Mouse (Mus musculus): ENCODE data around the gene Pitpnm3. TPM values are rescaled to one million over a fixed set of nuclear protein-coding genes. Genes with fewer than 3 reads are reported as not detected.

The Pitpnm3 gene
- polyA plus RNA-seq, 1 experiment: 69.5 TPM

DNA sequence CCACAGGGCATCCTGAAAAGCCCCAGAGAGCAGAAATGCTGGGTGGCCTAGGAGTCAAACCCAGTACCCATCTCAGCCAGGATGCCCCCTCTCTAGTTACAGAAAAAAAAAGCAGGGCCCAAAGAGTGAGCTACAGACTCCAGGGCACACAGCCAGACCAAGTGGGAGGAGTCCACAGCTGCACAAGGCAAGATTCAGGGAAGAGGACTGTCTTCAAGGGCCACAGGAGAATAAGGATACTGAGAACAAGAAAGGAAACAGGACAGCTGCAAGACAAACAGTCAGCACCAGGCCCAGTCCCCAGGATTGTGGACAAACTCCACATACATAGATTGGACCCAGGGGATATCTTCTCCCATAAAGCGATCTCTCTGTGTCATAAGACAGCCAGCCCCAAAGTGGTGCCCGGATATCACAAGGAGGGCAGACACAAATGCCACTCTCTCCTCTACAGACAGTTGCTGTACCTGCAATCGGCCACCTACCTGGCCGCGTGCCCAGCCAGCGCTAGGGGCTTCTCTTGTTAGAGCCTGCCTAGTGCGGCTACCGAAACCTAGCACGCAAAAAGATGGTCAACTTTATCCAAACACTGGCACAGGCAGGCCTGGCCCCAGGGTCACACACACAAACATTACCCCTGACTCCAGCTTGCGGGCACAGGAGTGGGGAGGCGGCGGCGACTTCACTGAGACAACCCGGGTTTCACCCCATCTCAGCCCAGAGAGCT lies 85.2 kb downstream of the Pitpnm3 start:
- Histone ChIP-seq H3K4me1 (ENCODE audit: control insufficient read depth, insufficient read depth, low read length) (peaks cover 2% of the 10 kb centered on the region; the same call in 1 of the 2 replicates), H3K4me3 (ENCODE audit: insufficient read depth, low read length) (peak overlapping the region; percentile 45), H3K27ac (ENCODE audit: insufficient read depth, low read length) (no peak overlapping the region)
- TF ChIP-seq POLR2A (IDR thresholded peaks at IDR 0.05; ENCODE audit: extremely low read depth, insufficient read depth, low read length): no peak
- no peak for TF ChIP-seq CTCF (IDR thresholded peaks at IDR 0.05; ENCODE audit: extremely low read depth, insufficient read depth, low read length)

- peaks cover 2% of the 10 kb centered on the region; the same call in 1 of the 2 replicates for H3K4me1 ChIP-seq (ENCODE audit: control insufficient read depth, insufficient read depth, low read length)
- H3K27ac ChIP-seq (ENCODE audit: insufficient read depth, low read length): no peak overlapping the region
- TF ChIP-seq CTCF (IDR thresholded peaks at IDR 0.05; ENCODE audit: extremely low read depth, insufficient read depth, low read length) (no peak), POLR2A (IDR thresholded peaks at IDR 0.05; ENCODE audit: extremely low read depth, insufficient read depth, low read length) (no peak)
- H3K4me3 ChIP-seq (ENCODE audit: insufficient read depth, low read length): no peak overlapping the region
These were observed 86.3 kb downstream of the Pitpnm3 start for GRCm38 (mm10) chr11:72049171-72049759.

GRCm38 (mm10) chr11:72048730-72049129 lies 86.8 kb downstream of the Pitpnm3 start:
- Histone ChIP-seq H3K4me3 (ENCODE audit: insufficient read depth, low read length) (no peak overlapping the region), H3K4me1 (ENCODE audit: control insufficient read depth, insufficient read depth, low read length) (peaks cover 2% of the 10 kb centered on the region; the same call in 1 of the 2 replicates), H3K27ac (ENCODE audit: insufficient read depth, low read length) (no peak overlapping the region)
- TF ChIP-seq POLR2A (IDR thresholded peaks at IDR 0.05; ENCODE audit: extremely low read depth, insufficient read depth, low read length) (no peak), CTCF (IDR thresholded peaks at IDR 0.05; ENCODE audit: extremely low read depth, insufficient read depth, low read length) (no peak)

DNA sequence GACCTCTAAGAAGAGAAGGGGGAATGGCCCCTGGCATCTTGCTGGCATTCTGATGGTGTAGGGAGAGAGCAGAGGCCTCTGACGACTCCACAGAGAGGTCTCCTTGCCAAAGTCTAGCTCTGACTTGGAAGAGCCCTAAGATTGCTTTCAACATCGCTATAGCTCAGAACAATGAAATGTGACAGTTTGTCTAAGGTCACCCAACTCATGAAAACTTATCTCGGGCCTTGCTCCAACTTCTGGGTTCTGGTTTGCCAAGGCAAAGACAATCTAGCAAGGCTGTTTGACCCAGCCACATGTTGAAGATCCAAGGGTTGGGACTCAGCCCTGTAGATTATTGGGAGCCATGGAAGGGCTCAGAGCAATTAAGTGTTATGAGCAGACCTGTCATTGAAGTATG lies 91.3 kb downstream of the Pitpnm3 start:
- Histone ChIP-seq H3K27ac (ENCODE audit: insufficient read depth, low read length) (no peak overlapping the region), H3K4me3 (ENCODE audit: insufficient read depth, low read length) (no peak overlapping the region), H3K4me1 (ENCODE audit: control insufficient read depth, insufficient read depth, low read length) (peaks cover 4% of the 10 kb centered on the region; the same call in 1 of the 2 replicates)
- no peak for TF ChIP-seq CTCF (IDR thresholded peaks at IDR 0.05; ENCODE audit: extremely low read depth, insufficient read depth, low read length)
- no peak for TF ChIP-seq POLR2A (IDR thresholded peaks at IDR 0.05; ENCODE audit: extremely low read depth, insufficient read depth, low read length)

GRCm38 (mm10) chr11:72042631-72043030 lies 92.9 kb downstream of the Pitpnm3 start:
- H3K4me1 ChIP-seq (ENCODE audit: control insufficient read depth, insufficient read depth, low read length): peaks cover 4% of the 10 kb centered on the region; the same call in 1 of the 2 replicates
- H3K4me3 ChIP-seq (ENCODE audit: insufficient read depth, low read length): peak overlapping the region; percentile 40; the same call in 1 of the 2 replicates
- no peak overlapping the region for H3K27ac ChIP-seq (ENCODE audit: insufficient read depth, low read length)
- TF ChIP-seq POLR2A (IDR thresholded peaks at IDR 0.05; ENCODE audit: extremely low read depth, insufficient read depth, low read length) (no peak), CTCF (IDR thresholded peaks at IDR 0.05; ENCODE audit: extremely low read depth, insufficient read depth, low read length) (no peak)

GRCm38 (mm10) chr11:72041768-72042607 lies 93.6 kb downstream of the Pitpnm3 start, which contains the start of gene Pimreg:
TSS of gene Pimreg (plus strand) at chr11:72042032.
- H3K4me3 ChIP-seq (ENCODE audit: insufficient read depth, low read length): peak within 1 kb of the TSS; percentile 40
- H3K4me1 ChIP-seq (ENCODE audit: control insufficient read depth, insufficient read depth, low read length): peaks cover 4% of the 10 kb centered on the region; the same call in 1 of the 2 replicates
- TF ChIP-seq POLR2A (IDR thresholded peaks at IDR 0.05; ENCODE audit: extremely low read depth, insufficient read depth, low read length) (0 out of 2 replicates have a peak, but pooled peaks have one; percentile 41), CTCF (IDR thresholded peaks at IDR 0.05; ENCODE audit: extremely low read depth, insufficient read depth, low read length) (no peak)
- H3K27ac ChIP-seq (ENCODE audit: insufficient read depth, low read length): no peak within 1 kb of the TSS

- TF ChIP-seq POLR2A (IDR thresholded peaks at IDR 0.05; ENCODE audit: extremely low read depth, insufficient read depth, low read length): no peak
- no peak for TF ChIP-seq CTCF (IDR thresholded peaks at IDR 0.05; ENCODE audit: extremely low read depth, insufficient read depth, low read length)
- H3K4me1 ChIP-seq (ENCODE audit: control insufficient read depth, insufficient read depth, low read length): peaks cover 4% of the 10 kb centered on the region; the same call in 1 of the 2 replicates
- H3K4me3 ChIP-seq (ENCODE audit: insufficient read depth, low read length): peak overlapping the region; percentile 40; the same call in 1 of the 2 replicates
- no peak overlapping the region for H3K27ac ChIP-seq (ENCODE audit: insufficient read depth, low read length)
These were observed 94.2 kb downstream of the Pitpnm3 start for GRCm38 (mm10) chr11:72041290-72041767.

DNA sequence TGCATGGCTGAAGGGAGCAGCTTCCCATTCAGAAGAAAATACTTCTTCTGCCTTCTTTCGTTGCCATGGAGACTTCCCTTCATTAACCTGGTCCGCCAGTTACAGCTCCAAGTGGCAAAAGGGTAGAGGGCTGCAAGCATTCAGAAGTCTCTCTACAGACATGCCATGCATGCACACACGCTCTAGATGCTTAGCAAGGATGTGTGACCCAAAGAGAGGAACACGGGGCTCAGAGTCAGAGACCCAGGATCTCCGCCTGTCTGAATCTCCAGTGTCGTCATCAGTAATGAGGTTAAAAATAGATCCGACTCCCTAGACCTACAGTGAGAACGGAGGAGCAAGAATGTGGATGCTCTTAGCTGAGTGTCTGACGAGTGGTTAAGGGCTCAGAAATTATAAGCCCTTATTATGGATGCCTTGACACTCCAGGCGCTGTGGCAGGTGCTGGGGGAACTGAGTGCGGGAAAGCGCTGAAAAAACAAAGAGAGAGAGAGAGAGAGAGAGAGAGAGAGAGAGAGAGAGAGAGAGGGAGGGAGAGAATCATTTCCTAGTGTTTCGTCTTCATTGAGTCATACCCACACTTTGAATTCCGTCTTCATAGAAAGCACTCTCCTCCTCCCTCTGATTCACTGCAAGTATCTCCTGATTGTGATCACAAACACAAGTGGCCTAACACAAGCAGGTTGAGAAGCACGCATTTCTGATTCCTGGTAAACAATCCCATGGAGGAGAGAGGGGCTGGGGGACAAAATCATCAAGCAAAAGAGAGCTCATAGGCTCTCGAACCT lies 95.8 kb downstream of the Pitpnm3 start:
- Histone ChIP-seq H3K4me1 (ENCODE audit: control insufficient read depth, insufficient read depth, low read length) (peaks cover 4% of the 10 kb centered on the region; the same call in 1 of the 2 replicates), H3K27ac (ENCODE audit: insufficient read depth, low read length) (no peak overlapping the region), H3K4me3 (ENCODE audit: insufficient read depth, low read length) (0 out of 2 replicates have a peak overlapping the region, but pooled peaks have one; percentile 2)
- TF ChIP-seq CTCF (IDR thresholded peaks at IDR 0.05; ENCODE audit: extremely low read depth, insufficient read depth, low read length) (no peak), POLR2A (IDR thresholded peaks at IDR 0.05; ENCODE audit: extremely low read depth, insufficient read depth, low read length) (no peak)
